Mouse (Mus musculus) cerebellum, postnatal 10 days (tissue): ENCODE results near the gene Scn1b.
A peak's percentile ranks its signal among the peaks of the same experiment; 100 is the strongest.

ENCODE experiments used
- DNase-seq, 2 experiments: peaks; one replicate each; pipeline ENCODE4 v3.0.0; 2021; ENCODE audit warnings: mixed read lengths in 2 of 2

The Scn1b gene

GRCm38 (mm10) chr7:31126851-31127724, at the start of gene Scn1b:
Scn1b (minus strand) TSS chr7:31127003.
- peak; percentile 74 to 79 for DNase-seq

DNA sequence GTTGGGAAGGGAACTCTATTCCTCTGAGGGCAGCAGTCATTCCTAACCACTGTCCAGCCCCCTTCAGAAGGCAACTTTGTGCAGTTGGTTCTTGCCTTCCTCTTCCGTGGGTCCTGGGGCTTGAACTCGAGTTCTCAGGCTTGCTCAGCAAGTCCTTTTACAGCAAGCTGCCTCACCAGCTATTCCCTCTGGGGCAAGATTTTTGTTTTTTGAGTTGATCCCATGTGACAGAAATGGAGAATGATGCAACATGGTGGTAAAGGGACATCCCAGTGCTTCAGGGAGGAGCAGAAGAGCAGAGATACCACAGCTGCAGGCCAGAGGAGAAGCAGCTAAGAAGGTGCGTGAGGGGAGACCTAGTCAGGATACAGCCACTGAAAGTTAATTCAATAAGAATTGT, 48.3 kb upstream of the Scn1b start:
- no peak for DNase-seq

DNA sequence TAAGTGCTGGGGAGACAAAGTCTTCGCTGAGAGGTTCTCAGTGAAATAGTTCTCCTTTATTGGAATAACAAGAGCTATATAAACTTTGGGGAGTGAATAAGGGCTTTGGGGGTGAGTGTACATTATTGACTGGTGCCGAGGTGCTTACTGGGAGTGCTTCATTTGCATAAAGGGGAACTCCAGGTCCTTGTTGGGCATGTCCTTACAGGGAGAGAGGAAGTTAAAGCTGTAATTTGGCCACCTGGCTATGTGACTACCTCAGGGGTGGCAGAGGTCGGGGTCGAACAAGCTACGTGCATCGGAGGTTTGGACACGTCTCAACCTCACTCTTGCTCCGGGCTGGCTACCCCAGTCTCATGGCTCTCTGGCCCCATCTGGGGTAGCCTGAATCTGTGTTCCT, 47.7 kb upstream of the Scn1b start:
- DNase-seq, result no peak

DNA sequence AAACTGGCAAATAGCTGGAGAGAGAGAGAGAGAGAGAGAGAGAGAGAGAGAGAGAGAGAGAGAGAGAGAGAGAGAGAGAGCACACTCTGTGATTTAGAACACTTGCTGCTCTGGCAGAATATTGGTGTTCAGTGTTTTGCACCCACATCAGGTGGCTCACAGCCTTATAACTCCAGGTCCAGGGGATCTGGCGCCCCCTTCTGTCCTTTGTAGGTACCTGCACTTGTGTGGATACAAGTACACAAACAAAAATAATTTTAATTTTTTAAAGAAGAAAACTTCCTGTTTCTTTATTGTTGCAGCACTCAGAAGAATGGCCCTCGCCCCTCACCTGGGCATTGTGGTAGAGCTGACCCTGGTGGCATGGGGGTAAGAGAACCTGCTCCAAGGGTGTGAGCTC, 45.4 kb upstream of the Scn1b start:
- DNase-seq, result peak; percentile 48 to 61

- DNase-seq, result no peak
These were observed 43.7 kb upstream of the Scn1b start for GRCm38 (mm10) chr7:31170520-31170919.

DNA sequence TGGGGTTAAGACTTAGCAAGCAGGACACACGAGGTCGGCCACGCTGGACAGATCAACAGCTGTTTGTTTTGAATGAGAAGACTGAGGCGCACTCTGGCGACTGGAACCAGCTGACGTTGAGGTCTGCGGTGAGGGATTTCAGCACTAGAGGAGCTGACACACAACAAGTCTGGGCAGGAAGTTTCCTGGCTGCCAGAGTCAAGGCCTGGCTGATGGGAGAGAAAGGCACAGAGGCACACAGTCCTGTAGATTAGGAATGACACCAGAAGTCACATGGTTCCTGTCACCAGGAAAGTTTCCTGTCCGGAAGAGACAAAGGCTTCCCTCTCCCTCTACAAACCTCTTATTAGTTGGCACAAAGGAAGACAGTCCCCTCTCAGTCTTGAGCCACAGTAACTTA, 41.6 kb upstream of the Scn1b start:
- no peak for DNase-seq

DNA sequence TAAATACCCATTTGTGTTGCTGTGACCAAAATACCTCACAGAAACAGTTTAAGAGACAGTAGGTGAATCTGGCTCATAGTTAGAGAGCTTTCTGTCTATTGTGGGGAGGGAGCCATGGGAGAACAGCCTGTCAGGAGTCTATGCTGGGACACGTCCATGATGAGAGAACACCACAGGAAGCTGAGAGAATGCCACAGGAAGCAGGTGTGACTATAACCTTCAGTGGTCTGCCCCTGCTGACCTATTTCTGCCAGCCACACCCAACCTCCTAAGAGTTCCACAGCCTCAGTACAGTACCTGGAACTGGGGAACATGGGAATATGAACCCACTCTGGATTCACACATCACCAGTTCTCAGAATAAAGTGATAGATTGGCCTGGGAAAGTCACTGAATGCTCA, 37.9 kb upstream of the Scn1b start:
- DNase-seq, result no peak

GRCm38 (mm10) chr7:31163666-31164577, 37.1 kb upstream of the Scn1b start:
- no peak for DNase-seq

GRCm38 (mm10) chr7:31162324-31162723, 35.5 kb upstream of the Scn1b start:
- no peak for DNase-seq

DNA sequence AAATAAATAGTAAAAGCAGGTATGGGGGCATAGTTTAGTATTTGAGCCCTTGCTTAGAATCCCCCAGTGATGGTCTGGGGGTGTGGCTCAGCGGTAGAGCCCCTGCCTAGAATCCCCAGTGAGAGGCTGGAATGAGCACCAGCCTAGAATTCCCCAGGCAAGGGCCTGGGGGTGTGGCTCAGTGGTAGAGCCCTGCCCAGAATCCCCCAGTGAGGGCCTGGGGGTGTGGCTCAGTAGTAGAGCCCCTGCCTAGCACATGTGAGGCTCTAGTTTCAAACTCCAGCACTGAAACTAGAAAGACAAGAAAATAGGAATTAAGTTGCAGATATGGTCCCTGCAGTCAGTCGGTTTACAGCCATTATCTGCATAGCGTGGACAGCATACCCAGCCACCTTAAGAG, 35.0 kb upstream of the Scn1b start:
- DNase-seq, result no peak

GRCm38 (mm10) chr7:31161246-31161645, 34.4 kb upstream of the Scn1b start:
- DNase-seq, result no peak

- DNase-seq, result no peak
These were observed 34.0 kb upstream of the Scn1b start for GRCm38 (mm10) chr7:31160763-31161162.

- peak; percentile 42 for DNase-seq
These were observed 29.5 kb upstream of the Scn1b start for GRCm38 (mm10) chr7:31156034-31156928.

DNA sequence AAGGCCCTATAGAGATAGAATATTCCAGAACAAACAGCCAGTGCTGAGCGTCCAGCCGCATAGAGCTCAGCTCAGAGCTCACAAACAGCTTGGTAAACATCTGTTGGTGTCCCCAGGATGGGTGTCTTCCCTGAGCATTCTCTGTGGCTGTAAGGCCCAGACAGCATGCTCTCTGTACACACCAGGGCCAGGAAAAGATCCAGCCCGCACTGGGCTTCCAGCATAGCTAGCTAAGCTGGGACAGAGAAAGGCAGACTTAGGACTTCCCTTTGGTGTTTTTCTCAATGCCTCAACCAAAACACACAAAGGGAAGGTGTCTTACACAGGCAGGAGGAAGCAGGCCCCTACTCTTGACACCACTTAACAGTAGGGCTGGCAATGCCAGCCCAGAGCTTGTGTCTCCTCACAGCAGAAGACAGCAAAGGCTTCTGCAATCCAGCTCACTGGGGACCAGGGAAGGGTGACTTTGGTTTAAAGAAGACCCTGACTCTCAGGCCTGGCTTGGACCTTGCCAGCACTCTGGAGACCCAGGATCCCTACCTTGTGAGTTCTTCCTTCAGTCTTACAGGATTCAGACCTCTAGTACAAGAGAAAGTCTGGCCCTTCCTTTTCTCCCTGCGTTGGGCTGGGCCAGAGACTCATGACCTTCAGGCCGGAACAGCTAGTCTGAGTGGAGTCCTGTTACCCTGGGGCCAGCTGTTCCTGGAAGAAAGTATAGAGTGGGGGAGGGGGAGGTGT, 28.7 kb upstream of the Scn1b start, which contains the start of gene Gramd1a:
TSS of gene Gramd1a (minus strand) at position 601 of the 738 bp plus-strand sequence.
- DNase-seq, result no peak

DNA sequence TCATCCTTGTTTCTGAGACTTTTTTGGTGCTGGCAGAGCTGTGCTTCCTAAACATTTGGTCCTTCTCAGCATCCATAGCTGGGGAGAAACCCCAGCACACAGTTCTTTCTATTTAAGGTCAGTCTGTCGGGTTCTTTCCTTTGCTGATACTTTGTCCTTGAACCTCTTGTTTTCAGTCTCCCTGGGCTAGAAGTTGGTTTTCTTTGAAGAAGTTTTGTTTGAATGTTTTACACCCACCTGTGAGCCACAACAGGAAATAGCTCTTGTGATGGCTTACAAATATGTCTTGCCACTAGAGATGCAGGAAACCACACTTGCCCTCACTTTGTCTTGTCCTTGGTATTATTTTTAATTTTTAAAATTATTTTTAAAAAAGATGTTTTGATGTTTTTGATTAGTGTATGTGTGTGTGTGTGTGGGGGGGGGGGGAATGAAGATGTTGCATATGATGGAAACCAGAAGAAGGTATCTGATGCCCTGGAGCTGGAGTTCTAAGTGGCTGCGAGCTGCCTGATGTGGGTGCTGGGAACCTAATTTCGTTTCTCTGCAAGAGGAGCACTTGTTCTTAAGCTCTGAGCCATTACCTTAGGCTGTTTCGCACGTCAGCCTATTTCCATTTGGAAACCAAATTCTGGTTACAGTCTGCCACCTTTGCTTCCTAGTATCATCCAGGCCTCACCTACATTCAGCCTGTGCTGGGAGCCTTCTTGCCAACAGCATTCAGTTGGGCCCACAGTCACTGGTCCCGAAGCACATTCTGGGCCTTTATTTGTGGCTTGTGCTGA, 26.9 kb upstream of the Scn1b start:
- no peak for DNase-seq

GRCm38 (mm10) chr7:31151301-31152241, 24.8 kb upstream of the Scn1b start:
- peak; percentile 70 for DNase-seq

- peak; percentile 93 to 95 for DNase-seq
These were observed 23.9 kb upstream of the Scn1b start for GRCm38 (mm10) chr7:31150566-31151300.

- DNase-seq, result peak; percentile 32 to 62
These were observed 23.2 kb upstream of the Scn1b start for GRCm38 (mm10) chr7:31149751-31150565.
